Mouse (Mus musculus) left cerebral cortex, adult 9 months (tissue): ENCODE data around the gene Net1.
"Not testable (repeated sequence)": the region's sequence is repeated elsewhere in the genome, so short reads cannot be mapped to it uniquely, and the experiment has no call there.

Source experiments
- DNase-seq, 2 experiments: peaks; one replicate each; pipeline ENCODE4 v3.0.0; 2022; ENCODE audit warnings: low spot score in 2 of 2

Gene Net1

DNA sequence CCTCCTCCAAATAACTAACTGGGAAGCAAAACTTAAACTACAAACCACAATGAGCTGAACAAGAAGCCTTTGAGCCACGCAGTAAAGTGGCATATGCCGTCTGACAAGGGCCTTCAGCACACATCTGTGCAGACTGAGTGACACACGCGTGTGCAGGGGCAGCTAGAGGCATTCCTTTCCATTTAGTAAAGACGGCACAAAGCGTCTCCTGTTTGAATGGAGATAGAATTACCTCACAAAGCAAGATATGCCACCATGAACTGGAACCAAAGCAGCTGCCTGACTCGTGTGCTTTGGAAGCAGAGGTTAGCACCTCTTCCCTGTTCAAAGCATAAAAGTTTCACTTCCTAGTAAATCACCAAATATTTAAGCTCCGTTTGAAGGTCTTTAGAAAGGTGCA is 28.0 kb downstream of the Net1 start:
- no peak for DNase-seq

DNA sequence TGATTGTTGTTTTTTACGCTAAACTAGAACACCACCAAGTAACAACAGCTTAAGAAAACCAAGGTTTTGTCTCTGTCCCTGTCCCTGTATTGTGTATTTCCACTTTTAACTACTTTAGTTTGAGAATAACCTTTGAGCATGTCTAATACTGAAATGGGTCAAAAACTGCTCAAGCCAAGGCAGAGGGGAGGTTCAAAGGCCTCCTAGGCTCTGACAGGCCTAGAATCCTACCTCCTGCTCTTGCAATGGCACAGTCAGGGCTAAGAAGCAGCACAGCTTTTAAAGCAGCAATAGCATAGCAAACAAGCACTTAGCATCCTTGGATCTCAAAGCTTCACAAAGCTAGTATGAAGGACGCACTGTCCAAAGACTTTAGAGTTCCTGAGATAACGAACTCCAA is 28.9 kb downstream of the Net1 start:
- DNase-seq: no peak

DNA sequence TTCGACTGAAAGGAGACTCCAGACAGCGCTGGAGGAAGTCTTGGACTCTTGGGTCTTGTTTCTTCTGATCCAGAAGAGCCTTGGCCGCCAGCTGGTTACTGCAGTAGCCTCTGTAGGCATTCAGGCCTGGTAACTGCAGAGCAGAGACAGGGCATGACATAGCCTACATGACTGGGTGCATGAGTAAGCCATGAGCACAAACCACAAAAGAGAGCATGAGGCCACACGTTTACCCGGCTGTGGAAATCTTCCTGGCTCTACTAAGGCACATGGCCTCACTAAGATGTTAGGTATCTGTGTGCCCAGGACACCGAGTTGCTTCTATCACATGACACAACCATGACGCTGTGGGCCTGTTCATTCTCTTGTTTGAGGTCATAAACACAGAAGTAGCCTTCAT is 31.4 kb downstream of the Net1 start:
- DNase-seq: no peak

DNA sequence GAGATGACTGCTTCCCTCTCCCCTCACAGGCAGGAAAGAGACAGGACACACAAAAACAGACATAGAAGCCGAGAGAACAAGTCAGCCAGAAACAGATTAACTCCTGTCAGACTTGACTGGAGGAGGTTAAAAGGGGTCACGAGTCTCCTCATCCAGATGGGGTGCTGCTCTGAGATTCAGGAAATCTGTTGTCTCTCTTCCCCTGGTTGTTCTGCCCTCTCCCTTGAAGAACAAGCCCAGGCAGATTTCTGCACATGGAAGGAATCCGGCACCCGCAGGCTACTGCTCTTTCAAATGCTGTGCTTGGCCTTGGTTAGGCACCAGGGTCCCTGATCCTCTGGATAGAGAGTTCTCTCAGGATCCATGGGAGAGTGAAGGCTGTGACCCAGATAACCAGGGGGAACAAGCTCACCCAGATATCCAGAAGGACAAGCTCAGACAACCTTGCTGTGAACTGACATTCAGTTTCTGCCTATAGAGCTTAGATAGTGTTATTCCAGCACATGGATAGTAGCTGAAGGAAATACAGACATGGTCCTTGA is 40.3 kb downstream of the Net1 start:
- DNase-seq: no peak

DNA sequence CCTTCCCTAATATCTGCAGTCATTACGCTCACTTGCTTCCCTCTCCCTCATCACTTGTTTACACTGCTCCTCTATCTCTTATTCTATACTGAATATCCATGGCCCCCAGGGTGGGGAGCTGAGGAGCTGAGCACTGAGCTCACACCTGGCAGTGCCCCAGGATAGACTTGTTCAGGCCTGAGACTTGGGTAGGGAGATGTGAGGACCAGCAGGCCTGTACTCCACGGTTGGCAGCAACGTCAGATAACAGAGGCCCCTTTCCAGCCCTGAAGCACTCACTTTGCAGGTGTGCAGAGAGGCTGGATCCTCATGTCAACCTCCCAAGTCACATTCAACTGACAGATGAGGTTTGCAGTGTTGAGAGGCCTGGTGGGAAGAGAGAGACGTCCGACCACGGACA is 40.8 kb downstream of the Net1 start:
- DNase-seq: no peak

DNA sequence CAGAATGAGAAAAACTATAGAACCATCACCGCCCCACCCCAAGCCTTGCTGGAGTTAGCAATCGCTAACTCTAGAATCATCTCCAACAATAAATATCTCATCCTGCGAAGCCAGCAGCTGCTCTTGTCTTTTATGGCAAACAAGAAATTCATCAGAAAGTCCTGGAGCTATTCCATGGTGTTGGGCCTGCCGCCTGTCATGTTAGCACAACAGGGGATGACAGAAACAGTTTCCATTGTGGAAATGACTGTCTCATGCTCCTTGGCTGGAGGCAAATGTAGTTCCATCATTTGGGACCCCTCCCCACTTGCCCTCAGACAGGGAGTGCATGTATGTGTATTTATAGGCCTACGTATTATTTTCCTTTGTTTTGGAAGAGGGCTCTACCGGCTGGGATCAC is 41.6 kb downstream of the Net1 start:
- DNase-seq: no peak

DNA sequence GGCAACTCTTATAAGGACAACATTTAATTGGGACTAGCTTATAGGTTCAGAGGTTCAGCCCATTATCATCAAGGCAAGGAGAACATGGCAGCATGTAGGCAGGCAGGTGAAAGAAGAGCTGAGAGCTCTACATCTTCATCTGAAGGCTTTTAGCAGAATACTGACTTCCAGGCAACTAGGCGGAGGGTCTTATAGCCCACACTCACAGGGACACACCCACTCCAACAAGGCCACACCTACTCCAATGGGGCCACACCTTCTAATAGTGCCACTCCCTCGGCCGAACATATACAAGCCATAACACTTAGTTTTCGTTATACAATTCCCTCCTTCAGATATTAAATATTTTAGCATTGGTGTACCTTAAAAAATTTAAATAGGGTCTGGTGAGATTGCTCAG is 45.2 kb downstream of the Net1 start:
- DNase-seq: no peak

DNA sequence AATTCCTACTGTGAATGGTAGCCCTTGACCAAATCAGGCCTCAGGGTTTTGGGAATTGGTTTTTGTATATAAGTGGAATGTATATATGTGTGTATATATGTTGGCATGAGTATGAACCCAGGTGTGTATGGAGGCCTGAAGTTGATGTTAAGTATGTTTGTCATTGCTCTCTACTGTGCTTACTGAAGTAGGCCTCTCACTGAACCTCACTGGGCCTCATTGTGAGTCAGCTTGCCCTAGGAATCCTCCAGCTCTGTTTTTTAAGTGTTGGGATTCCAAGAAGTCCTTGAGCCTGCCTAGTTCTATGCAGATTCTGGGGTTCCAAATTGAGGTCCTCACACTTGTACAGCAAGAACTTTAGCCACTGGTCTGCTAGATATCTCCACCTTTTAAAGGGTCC is 48.1 kb downstream of the Net1 start:
- DNase-seq: no peak

DNA sequence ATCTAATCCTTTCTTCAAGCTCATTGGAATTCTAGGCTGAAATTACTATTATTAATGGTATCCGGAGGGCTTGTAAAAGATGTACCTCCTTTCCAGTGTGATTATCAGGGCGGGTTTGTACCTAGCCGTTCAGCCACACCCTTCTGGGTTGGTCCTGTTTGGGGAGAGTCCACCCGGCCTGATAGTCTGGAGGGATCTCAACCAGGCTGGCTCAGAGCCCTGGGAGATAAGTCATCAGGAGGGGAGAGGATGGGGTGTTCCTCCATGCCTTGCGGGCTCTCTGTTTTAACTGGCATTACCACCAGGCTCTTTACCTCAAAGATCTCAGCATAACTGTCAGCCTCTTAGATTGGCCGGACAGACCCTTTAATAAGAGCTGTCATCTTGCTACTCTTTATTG is 50.9 kb downstream of the Net1 start:
- DNase-seq: no peak

DNA sequence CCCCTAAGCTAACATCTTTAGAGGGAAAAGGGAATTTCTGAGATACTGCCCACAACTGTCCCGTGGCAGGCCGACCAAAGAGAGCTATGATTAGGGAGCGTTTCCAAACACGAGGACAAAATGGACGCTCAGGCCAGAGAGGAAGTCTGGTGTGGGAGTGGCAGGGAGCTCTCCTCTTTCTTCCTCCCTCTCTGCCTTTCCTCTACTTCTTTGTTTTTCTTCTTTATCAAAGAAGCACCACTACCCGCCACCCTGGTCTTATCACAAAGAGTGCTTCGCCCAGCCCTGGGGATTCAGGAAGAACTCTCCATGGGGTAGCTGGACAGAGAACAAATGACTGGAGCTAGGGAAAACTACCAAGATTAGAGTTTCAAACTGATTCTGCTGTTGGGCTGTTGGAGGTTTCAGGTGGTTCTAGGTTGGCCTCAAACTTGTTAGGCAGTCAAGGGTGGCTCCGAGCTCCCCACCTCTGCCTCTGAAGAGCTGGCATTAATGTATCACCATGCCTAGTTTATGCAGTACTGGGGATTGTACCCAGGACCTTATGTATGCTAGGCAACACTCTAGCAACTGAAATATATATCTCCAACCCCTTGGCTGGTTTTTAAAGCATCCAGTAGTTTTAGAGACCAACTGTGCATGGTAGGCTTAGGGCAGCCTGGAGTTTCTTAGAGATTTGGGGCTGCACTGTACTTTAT is 51.5 kb downstream of the Net1 start:
- no peak for DNase-seq

DNA sequence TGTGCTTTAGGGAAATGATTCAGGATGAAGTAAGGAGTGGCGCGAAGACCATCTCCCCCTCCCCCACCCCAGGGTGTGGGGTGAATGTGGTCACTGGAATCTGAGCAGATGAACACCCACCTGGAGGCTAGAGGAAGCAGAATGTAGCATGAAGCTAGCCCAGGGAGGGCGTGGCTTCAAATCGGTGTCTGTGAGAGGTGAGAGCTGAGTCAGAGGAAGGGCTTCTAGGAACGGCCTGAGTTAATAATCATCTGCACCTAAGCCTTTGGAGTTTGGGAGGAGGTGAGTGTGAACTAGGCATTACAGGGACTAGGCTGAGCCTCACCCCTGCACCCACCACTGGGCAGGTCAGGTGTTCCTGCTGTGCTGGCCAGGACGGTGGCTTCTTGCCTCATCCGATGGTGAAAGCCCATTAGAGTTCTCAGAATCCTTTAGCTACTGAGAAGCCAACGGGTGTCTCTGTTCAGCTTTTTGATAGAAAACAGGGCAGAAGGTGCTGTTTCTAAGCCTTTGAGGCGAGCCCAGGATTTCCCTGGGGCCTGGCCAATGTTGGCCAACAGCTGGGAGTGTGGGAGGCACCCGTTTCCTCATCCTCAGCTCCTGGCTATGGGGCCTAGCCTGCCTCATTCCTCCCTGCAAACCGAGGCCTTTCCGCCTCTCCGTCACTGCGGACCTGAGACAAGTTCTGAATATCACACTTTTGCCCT is 52.2 kb downstream of the Net1 start:
- DNase-seq: no peak

DNA sequence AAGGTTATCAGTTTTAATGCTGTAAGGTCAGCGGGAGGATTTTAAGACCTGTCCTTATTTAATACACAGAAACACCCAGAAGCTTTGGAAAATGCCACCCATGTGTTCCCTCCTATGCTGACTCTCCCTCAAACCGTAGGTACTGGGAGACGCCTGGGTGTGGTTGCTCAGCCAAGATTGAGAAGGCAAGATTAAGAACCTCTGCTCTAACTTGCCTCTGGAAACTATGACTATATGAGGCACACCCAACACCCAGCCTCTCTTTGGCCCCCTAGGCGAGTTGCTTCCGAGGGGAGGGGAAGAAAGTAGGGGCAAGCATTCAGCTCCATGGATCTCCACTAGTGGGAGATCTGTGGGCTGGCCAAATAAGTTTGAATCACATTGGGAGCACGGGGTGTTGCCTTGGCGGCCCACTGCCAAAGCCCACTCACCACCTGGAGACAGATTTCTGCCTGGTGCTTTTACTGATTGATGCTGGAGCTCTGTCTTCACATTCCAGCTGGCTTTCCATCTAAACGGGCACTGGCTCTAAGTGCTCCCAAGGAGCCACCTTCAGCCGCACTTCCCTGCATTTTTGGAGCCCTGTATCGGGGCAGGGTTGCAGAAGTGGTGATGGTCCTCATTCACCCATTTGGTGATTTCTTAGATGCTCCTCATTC is 55.0 kb downstream of the Net1 start:
- peak in 1 of 2 experiments; percentile 73 for DNase-seq

DNA sequence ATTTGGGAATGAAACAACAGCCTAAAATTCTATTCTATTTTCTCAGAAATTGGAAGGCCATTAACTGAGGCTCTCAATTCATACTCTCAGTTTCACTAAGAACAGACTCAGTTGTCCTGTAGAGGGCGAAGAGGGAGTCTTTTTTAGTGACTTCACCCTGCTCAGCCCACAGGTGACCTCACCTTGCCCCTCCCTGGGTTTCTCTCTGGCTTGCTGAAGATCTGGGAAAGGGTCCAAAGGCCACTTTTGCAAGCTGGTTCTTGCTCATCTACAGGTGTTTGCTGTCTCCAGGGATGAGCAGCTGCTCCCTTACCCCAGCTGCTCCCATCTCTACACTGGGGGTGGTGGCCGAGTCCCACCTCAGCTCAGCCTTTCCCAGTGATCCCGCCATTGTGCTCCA is 55.7 kb downstream of the Net1 start:
- DNase-seq: no peak

DNA sequence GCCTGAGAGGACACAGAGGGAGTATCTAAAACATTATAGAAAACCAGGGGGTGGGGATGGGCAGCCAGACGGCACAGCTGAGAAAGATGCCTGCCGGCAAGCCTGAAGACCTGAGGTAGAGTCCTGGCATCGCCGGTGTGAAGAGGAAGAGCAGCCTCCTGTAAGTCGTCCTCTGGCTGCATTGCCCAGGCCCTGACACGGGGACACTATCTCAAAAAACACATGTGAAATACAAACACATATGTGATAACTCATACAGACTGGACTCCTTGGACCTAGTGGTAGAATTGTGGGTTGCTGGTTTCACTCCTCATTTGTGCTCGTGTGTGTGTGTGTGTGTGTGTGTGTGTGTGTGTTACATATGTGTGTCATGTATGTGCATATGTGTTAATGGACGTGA is 56.8 kb downstream of the Net1 start:
- DNase-seq: no peak

DNA sequence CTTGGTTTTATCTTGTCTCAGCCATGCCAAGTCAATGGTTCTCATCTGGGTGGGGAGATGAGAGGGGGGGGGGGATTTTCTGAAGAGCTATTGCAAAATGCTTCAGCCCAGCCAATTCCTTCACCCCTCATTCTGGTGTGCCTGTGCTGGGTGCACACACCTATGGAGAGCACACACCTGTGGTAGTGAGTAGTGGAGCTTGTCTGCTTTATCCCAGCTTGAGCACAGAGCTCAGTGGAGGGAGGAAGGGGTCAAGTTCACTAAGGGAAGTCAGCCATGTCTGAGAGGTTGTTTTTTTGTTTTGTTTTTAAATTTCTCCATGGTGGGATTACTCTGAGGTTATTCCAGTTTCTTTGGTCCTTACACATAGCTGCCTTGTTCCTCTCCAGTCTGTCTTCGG is 61.8 kb downstream of the Net1 start:
- DNase-seq: no peak

DNA sequence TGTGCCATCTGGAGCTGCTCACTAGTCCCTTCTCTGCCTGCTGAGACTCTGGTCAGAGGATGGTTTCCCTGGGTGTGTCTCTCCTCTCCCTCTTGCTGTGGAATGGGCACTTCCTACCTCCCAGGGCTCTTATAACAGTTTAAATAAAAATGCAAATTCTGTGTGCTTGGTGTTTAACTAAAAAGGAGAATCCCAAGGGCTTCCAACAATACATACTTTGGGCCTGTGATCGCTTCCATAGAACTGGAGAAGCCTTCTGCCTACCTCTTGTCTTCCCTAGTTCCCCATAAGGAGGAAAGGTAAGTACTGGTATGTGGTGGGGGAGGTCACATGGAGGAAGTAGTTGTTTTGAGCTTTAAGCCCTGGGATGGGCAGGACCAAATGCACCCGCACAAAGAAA is 63.2 kb downstream of the Net1 start:
- no peak for DNase-seq

DNA sequence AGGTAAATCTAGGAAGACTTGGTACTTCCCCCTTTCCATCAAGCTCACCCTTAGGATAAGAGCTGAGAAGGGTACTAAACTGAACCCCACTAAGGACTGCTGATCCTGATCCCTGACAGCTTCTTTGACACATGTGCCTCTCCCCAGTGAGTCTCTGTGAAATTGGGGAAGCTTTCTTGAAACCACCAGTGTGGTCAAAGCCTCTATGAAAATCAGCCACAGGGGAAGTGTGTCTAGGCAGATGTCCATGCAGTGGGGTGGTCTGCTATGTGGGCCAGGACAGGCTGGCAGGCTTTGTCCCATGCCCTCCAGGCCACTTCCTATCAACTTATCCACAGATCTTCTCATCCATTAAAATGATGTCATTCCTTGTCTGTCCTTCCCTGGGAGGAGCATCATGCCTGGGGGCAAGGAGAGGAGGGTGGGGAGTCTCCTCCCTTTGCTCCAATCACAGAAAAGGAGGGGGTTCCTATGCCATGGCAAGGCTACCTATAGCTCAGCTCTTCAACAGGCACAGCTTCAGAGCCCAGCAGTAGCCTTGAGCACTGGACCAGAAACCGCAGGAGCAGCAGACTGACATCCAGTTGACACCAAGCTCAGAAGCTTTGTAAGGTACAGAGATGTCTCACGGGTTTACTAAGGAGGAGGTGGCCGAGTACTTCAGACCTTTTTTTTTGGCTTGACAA is 64.2 kb downstream of the Net1 start, which contains the start of gene Calm5:
Calm5 (plus strand) TSS at position 526 of the 686 bp plus-strand sequence.
- not testable (repeated sequence) for DNase-seq

DNA sequence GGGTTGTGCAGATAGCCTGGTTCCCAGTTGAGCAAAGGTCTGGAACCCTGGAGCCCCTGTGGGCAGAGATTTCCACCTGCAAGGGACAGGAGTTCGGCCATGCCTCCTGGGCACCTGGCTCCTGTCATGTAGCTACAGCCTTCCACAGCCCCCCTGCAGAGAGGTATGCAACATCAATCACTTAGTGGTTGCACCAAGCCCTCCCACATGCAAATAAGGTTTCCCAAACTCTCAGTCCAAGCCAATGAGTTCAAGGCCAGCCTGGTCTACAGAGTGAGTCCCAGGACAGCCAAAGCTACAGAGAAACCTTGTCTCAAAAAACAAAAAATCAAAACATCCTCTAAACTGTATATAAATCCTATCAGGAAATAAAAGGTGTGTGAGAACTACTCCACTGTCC is 67.7 kb downstream of the Net1 start:
- DNase-seq: no peak

DNA sequence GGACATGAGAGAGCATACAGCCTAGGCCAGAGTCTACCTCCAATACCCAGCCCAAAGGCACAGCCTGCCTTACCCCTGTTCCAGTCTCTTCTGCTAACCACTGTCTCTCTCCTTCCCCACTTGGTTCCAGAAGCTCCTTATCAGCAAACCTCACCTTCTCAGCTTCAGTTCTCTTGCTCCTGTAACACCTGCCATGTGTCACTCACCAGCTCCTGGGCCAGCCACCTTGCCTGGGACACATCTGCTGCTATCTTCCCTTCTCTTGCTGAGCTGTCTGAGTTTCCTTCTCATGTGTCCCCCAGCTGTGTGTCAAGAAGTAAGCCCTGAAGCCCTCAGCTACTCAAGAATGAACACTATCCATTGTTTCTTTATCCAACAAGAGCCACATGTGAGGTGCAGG is 77.4 kb downstream of the Net1 start:
- DNase-seq: not testable (repeated sequence)

DNA sequence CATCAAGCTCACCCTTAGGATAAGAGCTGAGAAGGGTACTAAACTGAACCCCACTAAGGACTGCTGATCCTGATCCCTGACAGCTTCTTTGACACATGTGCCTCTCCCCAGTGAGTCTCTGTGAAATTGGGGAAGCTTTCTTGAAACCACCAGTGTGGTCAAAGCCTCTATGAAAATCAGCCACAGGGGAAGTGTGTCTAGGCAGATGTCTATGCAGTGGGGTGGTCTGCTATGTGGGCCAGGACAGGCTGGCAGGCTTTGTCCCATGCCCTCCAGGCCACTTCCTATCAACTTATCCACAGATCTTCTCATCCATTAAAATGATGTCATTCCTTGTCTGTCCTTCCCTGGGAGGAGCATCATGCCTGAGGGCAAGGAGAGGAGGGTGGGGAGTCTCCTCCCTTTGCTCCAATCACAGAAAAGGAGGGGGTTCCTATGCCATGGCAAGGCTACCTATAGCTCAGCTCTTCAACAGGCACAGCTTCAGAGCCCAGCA is 80.7 kb downstream of the Net1 start, which contains the start of gene Calm4:
Calm4 (plus strand) TSS at position 446 of the 496 bp plus-strand sequence.
- not testable (repeated sequence) for DNase-seq

DNA sequence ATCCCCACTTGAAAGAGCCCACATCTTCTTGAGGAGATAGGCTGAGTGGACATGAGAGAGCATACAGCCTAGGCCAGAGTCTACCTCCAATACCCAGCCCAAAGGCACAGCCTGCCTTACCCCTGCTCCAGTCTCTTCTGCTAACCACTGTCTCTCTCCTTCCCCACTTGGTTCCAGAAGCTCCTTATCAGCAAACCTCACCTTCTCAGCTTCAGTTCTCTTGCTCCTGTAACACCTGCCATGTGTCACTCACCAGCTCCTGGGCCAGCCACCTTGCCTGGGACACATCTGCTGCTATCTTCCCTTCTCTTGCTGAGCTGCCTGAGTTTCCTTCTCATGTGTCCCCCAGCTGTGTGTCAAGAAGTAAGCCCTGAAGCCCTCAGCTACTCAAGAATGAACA is 84.4 kb downstream of the Net1 start:
- DNase-seq: not testable (repeated sequence)

DNA sequence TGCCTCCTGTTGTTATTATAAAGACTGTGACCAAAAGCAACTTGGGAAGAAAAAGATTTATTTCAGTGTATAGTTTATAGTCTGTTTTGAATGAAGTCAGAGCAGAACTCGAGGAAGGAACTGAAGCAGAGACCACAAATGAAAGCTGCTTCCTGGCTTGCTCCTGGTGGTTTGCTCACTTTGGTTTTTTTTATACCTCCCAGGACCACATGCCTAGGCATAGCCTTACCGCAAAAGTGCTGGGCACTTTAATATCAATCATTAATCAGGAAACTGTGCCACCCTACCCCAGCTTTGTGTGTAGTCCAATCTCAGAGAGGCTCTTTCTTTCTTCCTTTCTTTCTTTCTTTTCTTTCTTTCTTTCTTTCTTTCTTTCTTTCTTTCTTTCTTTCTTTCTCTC is 85.6 kb downstream of the Net1 start:
- DNase-seq: no peak
